Mouse (Mus musculus) G1E (cell line): ENCODE results near the gene Mllt6. TPM values are rescaled to one million over a fixed set of nuclear protein-coding genes. Genes with fewer than 3 reads are reported as not detected.

ENCODE experiments used
- ATAC-seq: 2 replicates; pipeline ENCODE4 v1.8.0; 2016; ENCODE audit warnings: mild to moderate bottlenecking; ENCODE audit not compliant: insufficient number of reproducible peaks, poor library complexity, low FRiP score, severe bottlenecking; ENCODE audit errors: extremely low read depth
- DNase-seq: peaks from one replicate; pipeline ENCODE4 v3.0.0; 2012; ENCODE audit warnings: low spot score
- H3K27me3 ChIP-seq: 2 replicates; pipeline ENCODE4 v1.6.1; 2012; ENCODE audit warnings: mild to moderate bottlenecking, low read length, inconsistent platforms; ENCODE audit not compliant: insufficient read depth
- H3K36me3 ChIP-seq: replicated peaks from 2 replicates; pipeline ENCODE3; 2012; ENCODE audit warnings: mild to moderate bottlenecking, inconsistent platforms
- H3K4me1 ChIP-seq: 2 replicates; pipeline ENCODE4 v1.6.1; 2012; ENCODE audit warnings: low read depth, low read length, inconsistent platforms, mixed read lengths; ENCODE audit not compliant: insufficient read depth
- H3K4me3 ChIP-seq: 2 replicates; pipeline ENCODE4 v1.5.1; 2012; ENCODE audit warnings: low read depth, mild to moderate bottlenecking, inconsistent platforms, low read length, moderate library complexity, mixed read lengths
- H3K9me3 ChIP-seq: replicated peaks from 2 replicates; pipeline ENCODE4 v1.6.1; 2012; ENCODE audit warnings: inconsistent platforms
- CTCF ChIP-seq: IDR thresholded peaks from 2 replicates; pipeline ENCODE4 v1.5.1; 2012; ENCODE audit warnings: low read depth, low read length, inconsistent platforms, mixed read lengths
- GATA1 ChIP-seq: IDR thresholded peaks from 2 replicates; pipeline ENCODE4 v1.6.1; 2012; ENCODE audit warnings: borderline replicate concordance, low read length, inconsistent platforms, mixed read lengths
- GATA2 ChIP-seq: IDR thresholded peaks from 2 replicates; pipeline ENCODE4 v1.6.1; 2012; ENCODE audit warnings: low read depth, low read length, inconsistent platforms, borderline replicate concordance
- POLR2AphosphoS5 ChIP-seq: IDR thresholded peaks from 2 replicates; pipeline ENCODE4 v1.6.1; 2012; ENCODE audit warnings: low read depth, low read length, inconsistent platforms; ENCODE audit not compliant: insufficient replicate concordance
- TAL1 ChIP-seq: conservative IDR thresholded peaks from 2 replicates; pipeline ENCODE4 v1.6.1; 2012; ENCODE audit warnings: low read depth, low read length, inconsistent platforms, mixed read lengths
- polyA plus RNA-seq: library from polyadenylated mRNA; stranded (reverse); fragments of >175 nt; gene quantifications from 2 replicates; pipeline ENCODE4 v1.2.3, GENCODE M21; 2012
- total RNA-seq, 2 experiments: library from RNA; stranded (forward) in 1 of 2; stranded (reverse) in 1 of 2; fragments of 200-1000 nt in 1 of 2; fragments of >200 nt in 1 of 2; fragmentation: Nextera tagmentation in 1 of 2; gene quantifications; 2 replicates each; pipeline ENCODE4 v1.2.3; 2014 to 2017

Gene Mllt6
- total and polyA plus RNA-seq, 3 experiments = 10.9 to 38.3 (median 16.5) TPM

DNA sequence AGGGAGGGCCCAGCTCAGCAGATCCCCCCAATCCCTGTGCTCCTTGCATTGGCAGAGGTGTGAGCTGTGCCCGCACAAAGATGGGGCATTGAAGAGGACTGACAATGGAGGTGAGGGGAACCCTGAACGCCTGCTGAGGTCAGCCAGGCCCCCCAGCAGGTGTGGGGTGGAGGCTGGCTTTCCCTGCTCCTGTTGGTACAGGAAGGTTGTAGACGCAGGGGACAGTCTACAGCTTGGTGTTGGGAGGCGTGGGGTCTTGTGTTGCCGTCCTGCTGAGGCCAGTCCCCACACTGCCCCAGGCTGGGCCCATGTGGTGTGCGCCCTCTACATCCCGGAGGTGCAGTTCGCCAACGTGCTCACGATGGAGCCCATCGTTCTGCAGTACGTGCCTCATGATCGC is 2.2 kb downstream of the Mllt6 start:
- no peak overlapping the region for H3K4me3 ChIP-seq
- ATAC-seq = no peak
- H3K27me3 ChIP-seq = peaks cover 59% of the 10 kb centered on the region
- 0 out of 2 replicates have a peak, but pooled peaks cover 2% of the 10 kb centered on the region for H3K9me3 ChIP-seq
- TF ChIP-seq GATA1 (no peak), POLR2AphosphoS5 (no peak), CTCF (no peak), TAL1 (no peak), GATA2 (no peak)
- H3K4me1 ChIP-seq = peaks cover 49% of the 10 kb centered on the region
- DNase-seq = no peak
- H3K36me3 ChIP-seq = peaks cover 52% of the 10 kb centered on the region

DNA sequence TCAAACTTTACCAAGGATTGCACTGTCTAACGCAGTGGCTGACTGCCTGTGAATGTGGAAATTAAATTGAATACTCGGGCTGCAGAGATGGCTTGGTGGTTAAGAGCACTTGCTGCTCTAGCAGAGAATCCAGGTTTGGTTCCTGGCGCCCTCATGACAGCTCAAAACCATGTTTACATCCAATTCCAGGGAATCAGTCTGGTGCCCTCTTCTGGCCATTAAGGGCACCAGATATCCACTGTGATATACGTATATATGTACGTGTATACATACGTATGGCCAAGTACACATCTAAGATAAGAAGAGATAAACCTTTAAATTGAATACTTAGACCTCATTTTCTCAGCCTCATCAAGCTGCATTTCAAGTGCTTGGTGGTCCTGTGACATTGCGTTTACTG is 3.0 kb downstream of the Mllt6 start:
- Histone ChIP-seq H3K9me3 (0 out of 2 replicates have a peak, but pooled peaks cover 2% of the 10 kb centered on the region), H3K4me1 (peaks cover 41% of the 10 kb centered on the region), H3K27me3 (peaks cover 51% of the 10 kb centered on the region), H3K36me3 (peaks cover 60% of the 10 kb centered on the region), H3K4me3 (no peak overlapping the region)
- DNase-seq (no peak), ATAC-seq (no peak)
- no peak for TF ChIP-seq TAL1
- no peak for TF ChIP-seq CTCF
- TF ChIP-seq GATA2 = no peak

DNA sequence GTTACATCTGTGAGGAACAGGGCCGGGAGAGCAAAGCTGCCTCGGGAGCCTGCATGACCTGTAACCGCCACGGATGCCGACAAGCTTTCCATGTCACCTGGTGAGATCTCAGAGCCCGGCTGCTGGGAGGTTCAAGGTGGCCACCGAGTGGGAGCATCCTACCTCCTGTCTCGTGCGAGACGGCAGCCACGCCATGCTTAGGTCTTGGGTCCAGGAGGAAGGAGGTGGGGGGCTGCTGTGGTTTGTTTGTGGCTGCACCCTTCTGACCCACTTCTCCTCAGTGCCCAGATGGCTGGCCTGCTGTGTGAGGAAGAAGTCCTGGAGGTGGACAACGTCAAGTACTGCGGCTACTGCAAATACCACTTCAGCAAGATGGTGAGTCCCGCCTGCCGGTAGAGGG is 3.6 kb downstream of the Mllt6 start:
- DNase-seq = no peak
- H3K27me3 ChIP-seq = peaks cover 47% of the 10 kb centered on the region
- 0 out of 2 replicates have a peak, but pooled peaks cover 2% of the 10 kb centered on the region for H3K9me3 ChIP-seq
- H3K4me1 ChIP-seq = peaks cover 36% of the 10 kb centered on the region
- H3K36me3 ChIP-seq = peaks cover 65% of the 10 kb centered on the region
- no peak for ATAC-seq
- H3K4me3 ChIP-seq = no peak overlapping the region
- TF ChIP-seq POLR2AphosphoS5 (no peak), GATA2 (no peak), CTCF (no peak), TAL1 (no peak), GATA1 (no peak)

DNA sequence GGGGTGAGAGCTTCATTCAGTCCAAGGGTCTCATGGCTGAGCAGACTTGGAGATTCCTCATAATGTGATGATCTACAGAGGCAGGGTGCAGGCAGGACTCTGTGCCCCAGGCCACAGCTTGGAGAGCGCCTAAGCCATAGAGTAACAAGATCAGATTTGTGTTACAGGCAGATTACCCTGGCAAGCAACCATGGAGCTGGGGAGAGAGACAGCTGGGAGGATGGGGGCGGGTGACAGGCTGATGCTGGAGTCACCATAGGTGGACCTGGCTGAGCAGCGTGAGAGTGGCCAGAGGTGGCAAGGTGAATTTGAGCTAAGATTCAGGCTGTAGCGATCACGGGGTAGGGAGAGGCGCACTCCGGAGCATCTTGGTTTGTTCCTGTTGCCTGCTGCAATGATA is 4.9 kb downstream of the Mllt6 start:
- ATAC-seq (no peak), DNase-seq (no peak)
- 0 out of 2 replicates have a peak, but pooled peaks cover 2% of the 10 kb centered on the region for H3K9me3 ChIP-seq
- peaks cover 79% of the 10 kb centered on the region for H3K36me3 ChIP-seq
- H3K4me3 ChIP-seq = no peak overlapping the region
- H3K4me1 ChIP-seq = peaks cover 24% of the 10 kb centered on the region
- TF ChIP-seq POLR2AphosphoS5 (no peak), TAL1 (no peak), GATA2 (no peak), GATA1 (no peak), CTCF (no peak)
- H3K27me3 ChIP-seq = peaks cover 41% of the 10 kb centered on the region

DNA sequence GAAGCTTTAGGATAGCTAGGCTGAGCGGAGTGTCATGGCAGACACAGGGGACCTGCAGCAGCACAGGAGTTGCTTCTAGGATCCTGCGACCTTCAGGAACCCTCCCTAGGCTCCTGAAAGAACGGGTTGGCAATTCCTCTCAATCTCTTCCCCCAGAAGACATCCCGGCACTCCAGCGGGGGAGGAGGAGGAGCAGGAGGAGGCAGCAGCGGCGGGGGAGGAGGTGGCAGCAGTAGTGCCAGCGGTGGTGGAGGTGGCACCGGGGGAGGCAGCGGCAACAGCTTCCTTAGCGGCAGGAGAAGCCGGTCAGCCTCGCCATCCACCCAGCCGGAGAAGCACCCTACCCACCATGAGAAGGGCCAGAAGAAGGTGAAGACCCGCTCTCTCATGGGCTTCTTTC is 6.1 kb downstream of the Mllt6 start:
- peaks cover 90% of the 10 kb centered on the region for H3K36me3 ChIP-seq
- H3K27me3 ChIP-seq = peaks cover 31% of the 10 kb centered on the region
- peaks cover 20% of the 10 kb centered on the region for H3K4me1 ChIP-seq
- 0 out of 2 replicates have a peak, but pooled peaks cover 2% of the 10 kb centered on the region for H3K9me3 ChIP-seq
- TF ChIP-seq CTCF (no peak), POLR2AphosphoS5 (no peak), GATA1 (no peak), TAL1 (no peak), GATA2 (no peak)
- ATAC-seq (no peak), DNase-seq (no peak)
- no peak overlapping the region for H3K4me3 ChIP-seq

DNA sequence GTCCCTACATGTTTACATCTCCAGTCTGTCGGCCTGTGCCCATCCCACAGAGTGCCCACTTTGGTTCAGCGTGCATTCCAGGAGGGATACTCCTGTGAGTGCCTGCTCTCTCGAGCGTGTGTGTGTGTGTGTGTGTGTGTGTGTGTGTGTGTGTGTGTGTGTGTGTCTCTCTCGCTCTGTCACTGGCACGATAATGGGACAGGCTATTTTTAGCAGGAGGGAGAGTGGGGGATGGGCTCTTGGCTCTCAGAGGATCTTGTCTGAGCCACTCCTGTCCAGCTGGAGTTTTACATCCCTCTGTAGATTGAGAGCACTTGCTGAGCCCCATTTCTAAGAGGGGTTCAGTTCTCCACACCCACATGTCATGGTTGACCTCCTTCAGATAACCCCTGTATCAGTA is 6.6 kb downstream of the Mllt6 start:
- TF ChIP-seq CTCF (no peak), POLR2AphosphoS5 (no peak), GATA1 (no peak), GATA2 (no peak), TAL1 (no peak)
- ATAC-seq (no peak), DNase-seq (no peak)
- Histone ChIP-seq H3K9me3 (0 out of 2 replicates have a peak, but pooled peaks cover 2% of the 10 kb centered on the region), H3K36me3 (peaks cover 94% of the 10 kb centered on the region), H3K4me1 (peaks cover 15% of the 10 kb centered on the region), H3K27me3 (peaks cover 28% of the 10 kb centered on the region; the same call in 1 of the 2 replicates), H3K4me3 (no peak overlapping the region)
